Mouse (Mus musculus) liver, embryonic 15.5 days (tissue): ENCODE measurements around the gene Olfr153. TPM values are rescaled to one million over a fixed set of nuclear protein-coding genes. Genes with fewer than 3 reads are reported as not detected.
"Not testable (repeated sequence)": the region's sequence is repeated elsewhere in the genome, so short reads cannot be mapped to it uniquely, and the experiment has no call there.

Experiments
- ATAC-seq: fragments of 200-750 bp; cut with Nextera tagmentation; 2 replicates; pipeline ENCODE4 v1.8.0; 2017; ENCODE audit warnings: moderate number of reproducible peaks, mild to moderate bottlenecking, moderate library complexity; ENCODE audit not compliant: insufficient read depth
- H3K27ac ChIP-seq: fragments of 300-500 bp; sonication (generic); replicated peaks from 2 replicates; pipeline ENCODE4 v1.5.1; 2015; ENCODE audit warnings: mild to moderate bottlenecking, inconsistent platforms
- H3K27me3 ChIP-seq: fragments of 300-500 bp; sonication (generic); 2 replicates; pipeline ENCODE4 v1.6.1; 2015; ENCODE audit warnings: mild to moderate bottlenecking, inconsistent platforms
- H3K36me3 ChIP-seq: fragments of 300-500 bp; sonication (generic); replicated peaks from 2 replicates; pipeline ENCODE4 v1.6.1; 2015; ENCODE audit warnings: moderate library complexity, mild to moderate bottlenecking, inconsistent platforms
- H3K4me1 ChIP-seq: fragments of 300-500 bp; sonication (generic); replicated peaks from 2 replicates; pipeline ENCODE4 v1.6.1; 2015; ENCODE audit warnings: inconsistent platforms
- H3K4me2 ChIP-seq: fragments of 300-500 bp; sonication (generic); 2 replicates; pipeline ENCODE4 v1.6.1; 2015; ENCODE audit warnings: moderate library complexity, mild to moderate bottlenecking, inconsistent platforms
- H3K4me3 ChIP-seq: fragments of 300-500 bp; sonication (generic); replicated peaks from 2 replicates; pipeline ENCODE4 v1.5.1; 2015; ENCODE audit warnings: mild to moderate bottlenecking, inconsistent platforms
- H3K9ac ChIP-seq: fragments of 300-500 bp; sonication (generic); 2 replicates; pipeline ENCODE4 v1.6.1; 2015; ENCODE audit warnings: moderate library complexity, mild to moderate bottlenecking, inconsistent platforms
- H3K9me3 ChIP-seq: fragments of 300-500 bp; sonication (generic); replicated peaks from 2 replicates; pipeline ENCODE4 v1.6.1; 2016; ENCODE audit warnings: inconsistent platforms
- WGBS: fragments of 180-500 bp; shearing (Covaris S2); methylation state at CpG from one replicate; pipeline ENCODE4 v1.1.7; 2015; ENCODE audit warnings: mixed read lengths; ENCODE audit not compliant: insufficient replicate concordance; 5-methylcytosine and 5-hydroxymethylcytosine counted together
- polyA plus RNA-seq: library from polyadenylated mRNA; unstranded; fragments of >200 nt; fragmentation: Nextera tagmentation; extraction: Ambion mirVana; gene quantifications from 2 replicates; pipeline ENCODE4 v1.2.1, GENCODE M21; 2015

The Olfr153 gene
- polyA plus RNA-seq, 1 experiment from 2014 or later: not detected

DNA sequence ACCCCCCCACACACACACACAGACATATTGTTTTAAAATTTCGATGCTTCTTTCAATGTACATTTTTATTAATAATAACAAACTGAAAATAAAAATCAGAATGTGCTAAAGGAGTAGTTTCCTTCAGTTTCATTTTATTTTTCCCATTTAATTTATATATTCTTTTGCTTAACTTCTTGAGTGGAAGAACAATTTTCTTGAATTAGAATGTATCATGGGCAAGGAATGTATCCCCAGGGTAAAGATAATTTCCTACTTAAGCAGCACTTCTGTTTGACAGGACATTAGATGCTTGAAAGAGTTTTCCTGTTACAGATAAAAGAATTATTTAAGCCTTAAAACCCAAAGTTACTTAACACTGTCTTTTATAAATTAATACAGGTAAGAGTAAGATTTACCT, 42.0 kb downstream of the Olfr153 start, which contains the start of gene Olfr1129:
Gene Olfr1129 (plus strand): TSS at position 301 of the 400 bp plus-strand sequence.
- H3K36me3 ChIP-seq, H3K27me3 ChIP-seq, H3K9me3 ChIP-seq, H3K4me3 ChIP-seq, ATAC-seq, H3K9ac ChIP-seq, H3K27ac ChIP-seq, H3K4me1 ChIP-seq, H3K4me2 ChIP-seq: not testable (repeated sequence)
- 44% methylated on average over 1 of the region's 1 CpGs for WGBS

Other genes starting within 250 kb of the Olfr153 start
- not detected in 2 replicates for gene Olfr1118, start 224.2 kb upstream of the Olfr153 start, polyA plus RNA-seq
- gene Olfr1120, start 177.0 kb upstream of the Olfr153 start, polyA plus RNA-seq: not detected in 2 replicates
- not detected in 2 replicates for gene Olfr1121, start 161.9 kb upstream of the Olfr153 start, polyA plus RNA-seq
- gene Olfr1122, start 145.9 kb upstream of the Olfr153 start, polyA plus RNA-seq: not detected in 2 replicates
- gene Olfr1123, start 115.2 kb upstream of the Olfr153 start, polyA plus RNA-seq: not detected in 2 replicates
- not detected in 2 replicates for gene Olfr1124, start 101.5 kb upstream of the Olfr153 start, polyA plus RNA-seq
- gene Olfr1126, start 77.8 kb upstream of the Olfr153 start, polyA plus RNA-seq: not detected in 2 replicates
- gene Pramel7, start 34.7 kb upstream of the Olfr153 start, polyA plus RNA-seq: not detected in 2 replicates
- not detected in 2 replicates for gene Pramel6, start 25.2 kb upstream of the Olfr153 start, polyA plus RNA-seq
- not detected in 2 replicates for gene Olfr1128, start 13.7 kb downstream of the Olfr153 start, polyA plus RNA-seq
- not detected in 2 replicates for gene Olfr1129, start 42.1 kb downstream of the Olfr153 start, polyA plus RNA-seq
- gene Olfr1130, start 74.4 kb downstream of the Olfr153 start, polyA plus RNA-seq: not detected in 2 replicates
- gene Olfr1131, start 95.3 kb downstream of the Olfr153 start, polyA plus RNA-seq: not detected in 2 replicates
- gene Olfr1132, start 105.7 kb downstream of the Olfr153 start, polyA plus RNA-seq: not detected in 2 replicates
- not detected in 2 replicates for gene Olfr1133, start 115.6 kb downstream of the Olfr153 start, polyA plus RNA-seq
- not detected in 2 replicates for gene Olfr1134, start 126.7 kb downstream of the Olfr153 start, polyA plus RNA-seq
- not detected in 2 replicates for gene Olfr1135, start 141.9 kb downstream of the Olfr153 start, polyA plus RNA-seq
- not detected in 2 replicates for gene Olfr1136, start 162.2 kb downstream of the Olfr153 start, polyA plus RNA-seq
- not detected in 2 replicates for gene Olfr1137, start 181.4 kb downstream of the Olfr153 start, polyA plus RNA-seq
- gene Olfr1138, start 208.2 kb downstream of the Olfr153 start, polyA plus RNA-seq: not detected in 2 replicates
- gene Olfr1140, start 212.0 kb downstream of the Olfr153 start, polyA plus RNA-seq: not detected in 2 replicates
- not detected in 2 replicates for gene Olfr1141, start 222.2 kb downstream of the Olfr153 start, polyA plus RNA-seq
- gene Olfr152, start 247.7 kb downstream of the Olfr153 start, polyA plus RNA-seq: not detected in 2 replicates